Mouse (Mus musculus) cerebellum, postnatal 4 days (tissue): Measurements from ENCODE around the gene 1700001C02Rik.

Experiments
- DNase-seq, 2 experiments: peaks; one replicate each; pipeline ENCODE4 v3.0.0; 2022; ENCODE audit warnings: low spot score in 2 of 2, mixed read lengths in 1 of 2

Gene 1700001C02Rik

GRCm38 (mm10) chr5:30494606-30495005 lies 28.8 kb downstream of the 1700001C02Rik start:
- no peak for DNase-seq

DNA sequence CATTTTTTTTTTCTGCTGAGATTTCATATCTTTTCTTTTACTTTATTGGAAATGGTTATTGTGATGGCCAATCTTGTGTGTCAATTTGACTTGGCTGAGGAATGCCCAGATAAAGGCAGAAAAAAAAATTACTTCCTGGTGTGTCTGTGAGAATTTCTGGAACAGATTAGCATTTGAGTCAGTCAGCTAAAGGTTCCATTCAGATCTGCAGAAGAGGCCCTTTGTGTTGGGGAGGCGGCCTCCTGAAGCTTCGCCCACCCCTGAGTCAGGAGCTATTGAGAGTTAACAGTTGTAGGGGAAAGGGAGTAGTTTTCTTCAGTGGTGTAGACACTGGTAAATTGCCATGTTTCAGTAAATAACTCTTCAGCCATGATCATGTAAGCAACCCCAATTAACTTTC lies 29.4 kb downstream of the 1700001C02Rik start:
- no peak for DNase-seq

GRCm38 (mm10) chr5:30496821-30497220 lies 31.0 kb downstream of the 1700001C02Rik start:
- no peak for DNase-seq

DNA sequence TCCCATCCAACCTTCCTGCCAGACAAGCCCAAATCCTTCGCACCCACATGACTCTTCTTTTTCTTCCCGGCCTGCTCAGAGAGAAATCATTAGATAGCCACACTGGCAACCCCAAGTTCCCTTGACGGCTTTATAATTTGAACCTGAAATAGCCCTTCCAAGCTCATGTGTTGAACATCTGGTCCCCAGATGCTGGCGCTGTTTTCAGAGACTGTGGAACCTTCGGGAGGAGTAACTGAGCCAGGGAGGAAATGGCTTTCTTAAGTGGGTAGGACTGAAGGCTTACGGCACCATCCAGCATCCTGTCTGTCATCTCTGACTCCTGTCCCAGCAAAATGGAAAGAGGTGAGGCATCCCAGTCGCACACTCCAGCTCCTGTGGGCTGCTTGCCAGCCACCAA lies 31.5 kb downstream of the 1700001C02Rik start:
- no peak for DNase-seq

DNA sequence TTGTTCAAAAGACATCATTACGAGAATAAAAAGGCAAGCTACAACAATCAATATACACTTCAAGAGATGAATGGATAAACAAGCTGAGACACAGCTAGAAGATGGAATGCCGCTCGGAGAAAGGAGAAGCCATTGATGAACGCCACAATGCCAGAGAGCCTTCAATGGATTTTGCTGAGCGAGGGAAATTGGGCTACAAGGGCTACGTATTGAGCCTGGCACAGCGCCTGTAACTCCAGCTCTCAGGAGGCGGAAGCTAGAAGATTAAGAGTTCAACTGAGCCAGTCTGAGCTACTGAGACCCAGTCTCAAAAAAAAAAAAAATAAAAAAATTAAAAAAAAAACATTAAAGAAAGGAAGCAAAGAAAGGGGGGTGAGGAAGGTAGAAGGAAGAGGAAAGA lies 47.3 kb downstream of the 1700001C02Rik start:
- no peak for DNase-seq

DNA sequence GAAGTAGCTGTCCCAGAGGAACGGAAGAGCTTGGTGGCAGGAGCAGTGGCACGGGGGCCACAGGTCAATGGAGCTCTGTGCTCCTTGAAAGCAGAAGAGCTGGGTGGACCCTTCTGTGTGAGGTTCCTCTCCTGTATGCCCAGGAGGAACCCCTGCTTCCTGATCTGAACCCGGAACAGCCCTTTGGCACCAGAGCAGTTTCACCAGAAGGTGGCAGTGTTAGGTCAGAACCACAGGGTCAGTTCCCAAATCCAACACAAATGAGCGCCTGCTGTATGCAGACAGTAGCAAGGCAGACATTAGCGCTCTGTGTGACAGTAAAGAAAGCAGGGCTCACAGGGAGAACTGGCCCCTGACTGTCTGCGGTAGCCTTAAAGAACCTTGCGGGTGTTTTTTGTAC lies 50.5 kb downstream of the 1700001C02Rik start:
- peak in 1 of 2 experiments; percentile 42 for DNase-seq

DNA sequence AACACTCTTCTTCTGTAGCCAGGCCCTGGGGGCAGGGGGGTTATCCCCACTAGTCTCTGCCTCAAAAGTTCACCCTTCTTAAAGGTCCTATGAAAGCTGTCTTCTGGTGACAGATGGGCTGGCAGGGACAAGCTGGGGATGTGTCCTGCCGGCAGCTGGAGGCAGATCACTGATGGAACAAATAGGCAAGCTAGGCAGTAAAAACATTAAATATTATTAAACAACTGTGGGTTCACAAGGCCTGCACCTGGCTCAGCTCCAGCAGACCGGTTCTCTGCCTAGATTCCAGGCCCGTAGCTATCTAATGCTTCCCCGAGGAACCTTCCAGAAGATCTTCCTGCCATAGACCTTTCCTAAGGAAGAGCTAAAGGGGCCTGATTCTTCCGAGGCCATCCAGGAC lies 52.3 kb downstream of the 1700001C02Rik start:
- no peak for DNase-seq

DNA sequence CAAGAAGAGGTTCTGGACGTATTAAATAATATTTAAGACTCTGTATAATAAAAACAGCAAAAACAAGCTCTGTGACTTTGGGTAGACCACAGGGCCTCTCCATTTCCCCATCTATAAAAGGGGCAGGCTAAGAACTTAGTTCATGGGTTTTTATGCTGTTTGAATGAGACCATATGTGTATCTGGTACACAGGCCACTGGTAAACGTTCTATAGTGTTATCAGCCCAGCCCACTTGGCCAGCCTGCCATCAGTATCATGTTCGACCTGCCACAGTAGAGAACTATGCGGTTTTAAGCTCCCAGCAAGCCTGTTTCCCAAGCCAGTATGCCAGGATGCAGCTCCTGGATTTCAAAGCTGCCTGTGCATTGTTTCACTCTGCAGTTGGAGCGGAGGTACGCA lies 52.7 kb downstream of the 1700001C02Rik start:
- DNase-seq, result no peak

DNA sequence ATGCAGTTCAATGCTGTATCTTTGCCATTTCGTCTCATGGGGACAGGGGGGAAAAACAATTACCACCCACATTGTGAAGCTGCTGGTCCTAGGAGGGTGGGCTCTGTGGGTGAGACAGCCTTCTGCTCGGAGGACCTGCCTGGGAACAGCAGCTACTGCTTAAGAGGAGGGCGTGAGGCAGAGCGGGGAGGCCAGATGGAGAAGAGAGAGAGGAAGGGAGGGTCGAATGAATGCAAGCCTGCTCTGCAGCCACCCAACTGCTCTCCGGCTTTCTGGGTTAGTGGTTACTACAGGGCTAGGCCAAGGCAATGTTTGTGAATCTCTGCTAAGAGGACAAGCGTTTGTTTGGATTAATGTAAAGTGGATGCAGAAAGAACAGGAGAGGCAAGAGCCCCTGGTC lies 53.6 kb downstream of the 1700001C02Rik start:
- DNase-seq, result peak in 1 of 2 experiments; percentile 22

- DNase-seq, result no peak
Observed at GRCm38 (mm10) chr5:30520214-30520732, 54.4 kb downstream of the 1700001C02Rik start.

GRCm38 (mm10) chr5:30522406-30522805 lies 56.6 kb downstream of the 1700001C02Rik start:
- DNase-seq, result no peak

- no peak for DNase-seq
Observed at GRCm38 (mm10) chr5:30523131-30523530, 57.3 kb downstream of the 1700001C02Rik start.

- DNase-seq, result no peak
Observed at GRCm38 (mm10) chr5:30524213-30524612, 58.4 kb downstream of the 1700001C02Rik start.

DNA sequence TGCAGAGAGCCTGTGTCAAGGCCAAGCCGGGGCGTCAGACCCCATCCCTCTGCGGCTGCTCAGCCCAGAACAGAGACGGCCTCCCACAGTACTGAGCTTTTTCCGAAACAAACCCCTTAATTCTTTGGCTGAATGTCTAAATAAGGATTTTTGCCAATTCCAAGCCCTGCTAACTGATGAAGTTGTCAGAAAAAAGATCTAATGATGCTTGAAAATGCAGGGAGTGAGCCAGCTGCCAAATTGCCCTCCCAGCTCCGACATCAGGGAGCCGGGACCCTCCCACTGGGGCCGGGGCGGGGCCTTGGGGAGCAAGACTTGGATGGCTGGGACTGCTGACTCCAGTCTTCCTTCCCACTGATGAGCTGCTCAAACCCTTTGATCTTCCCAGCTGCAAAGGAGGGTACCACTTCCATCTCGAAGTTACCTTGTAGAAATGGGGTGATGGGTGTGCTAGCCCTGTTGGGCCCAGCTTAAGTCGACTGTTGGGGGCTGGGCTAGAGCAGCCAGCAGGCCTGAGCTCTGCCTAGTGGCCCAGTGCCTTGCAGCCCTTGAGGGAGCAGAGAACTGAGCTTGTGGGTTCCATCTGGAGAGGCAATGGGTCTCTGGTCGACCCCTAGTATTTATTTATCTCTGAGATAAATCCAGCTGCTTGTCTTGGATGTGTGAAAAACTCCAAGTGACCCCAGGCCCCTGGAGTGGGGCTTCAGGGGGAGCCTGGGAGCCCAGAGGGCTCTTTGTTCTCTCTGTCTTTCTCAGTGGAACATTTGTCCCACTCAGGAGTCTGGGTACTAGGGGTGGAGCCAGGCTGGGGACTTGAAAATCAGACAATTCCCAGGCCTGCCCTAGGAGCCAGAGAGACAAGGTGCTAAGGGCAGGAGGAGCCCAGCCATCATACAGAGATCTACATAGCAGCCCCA lies 60.3 kb downstream of the 1700001C02Rik start:
- DNase-seq, result peak in 1 of 2 experiments; percentile 48

DNA sequence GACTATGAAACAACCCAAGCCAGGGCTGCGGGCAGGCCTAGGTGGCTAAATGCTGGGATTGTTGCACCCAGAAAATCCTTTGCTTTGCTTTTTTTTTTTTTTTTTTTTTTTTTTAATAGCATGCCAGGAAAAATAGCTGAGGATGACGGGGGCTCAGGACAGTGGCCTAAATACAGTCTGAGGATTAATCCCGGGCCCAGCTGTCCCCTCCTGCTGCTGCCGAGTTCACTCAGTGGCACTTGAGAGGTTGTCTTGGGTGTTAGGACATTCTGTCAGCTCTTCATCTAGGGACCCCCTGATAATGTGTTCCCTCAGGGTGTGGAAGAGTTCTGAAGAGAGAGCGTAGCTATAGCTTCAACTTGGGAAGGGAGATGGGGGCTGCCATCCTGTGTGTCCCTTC lies 61.3 kb downstream of the 1700001C02Rik start:
- no peak for DNase-seq

DNA sequence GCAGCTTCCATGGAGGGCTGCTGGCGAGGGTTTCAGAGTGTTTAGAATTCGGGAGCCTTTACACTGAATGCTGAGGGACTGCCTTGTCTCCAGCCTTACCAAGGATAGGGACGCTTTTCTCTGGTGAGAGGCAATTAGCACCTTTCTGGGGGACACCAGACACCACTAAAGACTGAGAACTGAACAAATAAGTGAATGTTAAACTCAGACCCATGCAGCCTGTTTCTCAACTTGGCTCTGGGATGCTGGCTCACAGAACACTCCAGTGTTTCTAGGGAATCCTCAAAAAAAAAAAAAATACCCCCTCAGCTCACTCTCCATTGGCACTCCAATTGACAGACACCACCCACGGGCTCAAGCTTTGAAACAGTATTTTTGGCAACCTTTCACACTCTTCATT lies 63.1 kb downstream of the 1700001C02Rik start:
- no peak for DNase-seq
